Mouse (Mus musculus): Measurements from ENCODE around the gene Dlst.

Gene Dlst

GRCm38 (mm10) chr12:85181475-85182344 is 71.1 kb downstream of the Dlst start:
- no peak for DNase-seq (ENCODE audit: low read depth, low spot score)

- no peak for DNase-seq (ENCODE audit: low read depth, low spot score)
These were observed 71.7 kb downstream of the Dlst start for GRCm38 (mm10) chr12:85182345-85182643.

- DNase-seq (ENCODE audit: low read depth, low spot score), result no peak
These were observed 72.3 kb downstream of the Dlst start for GRCm38 (mm10) chr12:85182898-85183297.

- DNase-seq (ENCODE audit: low read depth, low spot score), result no peak
These were observed 73.5 kb downstream of the Dlst start for GRCm38 (mm10) chr12:85184118-85184517.

All from CD4-positive, CD25-positive, alpha-beta regulatory T cell, adult 2 months (primary cell).